Mouse (Mus musculus) right cerebral cortex, postnatal 10 days (tissue): ENCODE measurements at regions not wholly inside any gene's neighbourhood (a gene's known extent, or its start where the extent isn't known, plus 50 kb on each side); places are given as distances from the start of the nearest gene placed in this dataset.

Experiments
- DNase-seq, 2 experiments: peaks; one replicate each; pipeline ENCODE4 v3.0.0; 2021; ENCODE audit warnings: low spot score in 2 of 2

GRCm38 (mm10) chr5:47185868-47186267 lies 797.1 kb upstream of the Slit2 start:
- no peak for DNase-seq

DNA sequence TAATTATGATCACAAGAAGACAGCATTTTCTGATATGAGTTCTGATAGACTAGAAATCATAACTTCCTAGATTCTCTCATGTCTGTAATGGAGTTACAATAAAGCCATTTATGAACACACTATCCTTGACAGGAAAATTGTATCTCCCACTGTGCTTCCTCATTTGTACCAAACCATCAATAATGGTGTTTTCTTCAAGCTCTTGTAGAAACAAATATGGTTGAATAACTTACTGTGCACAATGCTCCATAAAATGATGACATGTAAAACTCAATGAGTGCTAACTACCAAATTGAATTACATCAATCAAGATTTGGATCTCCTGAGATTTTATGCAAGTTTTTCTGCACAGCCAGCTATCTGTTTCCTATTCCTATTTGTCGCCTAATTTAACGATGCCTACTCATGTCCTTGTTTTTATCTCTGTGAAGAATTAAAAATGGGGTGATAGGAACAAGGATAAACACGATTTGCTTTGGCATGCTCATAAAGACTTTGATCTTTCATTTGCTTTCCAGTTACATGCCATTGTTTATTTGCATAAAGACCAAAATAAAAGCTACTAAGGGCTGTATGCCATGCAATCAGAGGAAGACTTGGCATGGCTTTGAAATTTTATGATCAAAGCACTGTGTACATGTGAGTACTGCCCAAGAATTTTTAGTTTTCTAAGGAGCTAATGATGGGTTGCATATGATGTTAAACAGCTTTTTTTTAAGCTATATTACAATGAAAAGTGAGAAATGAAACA lies 780.6 kb upstream of the Slit2 start:
- DNase-seq: no peak

- no peak for DNase-seq
These were observed 780.0 kb upstream of the Slit2 start for GRCm38 (mm10) chr5:47202915-47203296.

DNA sequence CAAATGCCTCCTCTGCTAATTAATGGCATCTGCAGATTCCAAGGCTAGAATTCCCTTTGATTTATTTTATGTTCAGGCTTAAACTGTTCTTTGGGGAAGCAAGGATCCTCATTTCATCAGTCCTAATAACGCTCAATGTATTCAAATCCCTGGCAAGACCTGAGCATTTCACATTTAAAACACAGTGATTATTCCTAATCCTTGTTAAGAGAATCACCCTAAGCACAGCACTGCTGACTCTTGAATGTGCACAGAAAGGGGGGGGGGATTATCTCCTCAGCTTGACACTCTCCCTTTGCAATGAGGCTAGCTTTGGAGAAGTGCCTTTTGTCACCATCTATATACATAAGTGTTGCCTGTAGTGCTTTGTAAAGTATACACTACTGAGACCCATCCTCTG lies 772.4 kb upstream of the Slit2 start:
- no peak for DNase-seq

- DNase-seq: no peak
These were observed 767.5 kb upstream of the Slit2 start for GRCm38 (mm10) chr5:47215421-47215820.

GRCm38 (mm10) chr5:47225247-47225646 lies 757.7 kb upstream of the Slit2 start:
- no peak for DNase-seq

- DNase-seq: no peak
These were observed 746.8 kb upstream of the Slit2 start for GRCm38 (mm10) chr5:47236094-47236493.

- DNase-seq: no peak
These were observed 742.9 kb upstream of the Slit2 start for GRCm38 (mm10) chr5:47240060-47240459.

- peak in 1 of 2 experiments; percentile 20 for DNase-seq
These were observed 742.4 kb upstream of the Slit2 start for GRCm38 (mm10) chr5:47240586-47240985.

DNA sequence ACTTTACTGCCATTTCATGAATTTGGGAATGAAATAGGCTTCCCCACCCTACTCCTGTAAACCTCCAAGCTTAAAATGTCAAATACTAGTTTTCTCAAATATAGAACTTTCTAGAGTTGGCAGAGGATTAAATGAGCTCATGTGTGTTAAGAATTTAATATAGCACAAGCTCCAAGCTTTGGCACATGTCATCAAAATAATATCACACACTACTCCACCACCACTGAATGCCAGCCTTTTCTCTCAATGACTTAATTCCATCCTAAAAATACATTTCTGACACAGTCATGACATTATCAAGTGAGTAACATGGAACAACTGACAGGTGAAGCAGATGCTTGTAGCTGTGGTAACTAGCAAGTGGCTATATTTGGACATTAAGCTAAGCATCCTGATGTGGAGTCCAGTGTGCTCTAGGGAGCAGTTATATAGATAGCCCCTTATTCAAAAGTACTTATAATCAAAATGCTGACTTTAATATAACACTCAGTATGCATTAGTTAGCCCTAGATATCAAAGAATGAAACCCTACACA lies 728.0 kb upstream of the Slit2 start:
- DNase-seq: no peak

GRCm38 (mm10) chr5:47261658-47262411 lies 721.1 kb upstream of the Slit2 start:
- DNase-seq: no peak

GRCm38 (mm10) chr5:47272642-47273041 lies 710.3 kb upstream of the Slit2 start:
- no peak for DNase-seq

GRCm38 (mm10) chr5:47273389-47274255 lies 709.3 kb upstream of the Slit2 start:
- DNase-seq: no peak

- no peak for DNase-seq
These were observed 708.7 kb upstream of the Slit2 start for GRCm38 (mm10) chr5:47274256-47274638.

DNA sequence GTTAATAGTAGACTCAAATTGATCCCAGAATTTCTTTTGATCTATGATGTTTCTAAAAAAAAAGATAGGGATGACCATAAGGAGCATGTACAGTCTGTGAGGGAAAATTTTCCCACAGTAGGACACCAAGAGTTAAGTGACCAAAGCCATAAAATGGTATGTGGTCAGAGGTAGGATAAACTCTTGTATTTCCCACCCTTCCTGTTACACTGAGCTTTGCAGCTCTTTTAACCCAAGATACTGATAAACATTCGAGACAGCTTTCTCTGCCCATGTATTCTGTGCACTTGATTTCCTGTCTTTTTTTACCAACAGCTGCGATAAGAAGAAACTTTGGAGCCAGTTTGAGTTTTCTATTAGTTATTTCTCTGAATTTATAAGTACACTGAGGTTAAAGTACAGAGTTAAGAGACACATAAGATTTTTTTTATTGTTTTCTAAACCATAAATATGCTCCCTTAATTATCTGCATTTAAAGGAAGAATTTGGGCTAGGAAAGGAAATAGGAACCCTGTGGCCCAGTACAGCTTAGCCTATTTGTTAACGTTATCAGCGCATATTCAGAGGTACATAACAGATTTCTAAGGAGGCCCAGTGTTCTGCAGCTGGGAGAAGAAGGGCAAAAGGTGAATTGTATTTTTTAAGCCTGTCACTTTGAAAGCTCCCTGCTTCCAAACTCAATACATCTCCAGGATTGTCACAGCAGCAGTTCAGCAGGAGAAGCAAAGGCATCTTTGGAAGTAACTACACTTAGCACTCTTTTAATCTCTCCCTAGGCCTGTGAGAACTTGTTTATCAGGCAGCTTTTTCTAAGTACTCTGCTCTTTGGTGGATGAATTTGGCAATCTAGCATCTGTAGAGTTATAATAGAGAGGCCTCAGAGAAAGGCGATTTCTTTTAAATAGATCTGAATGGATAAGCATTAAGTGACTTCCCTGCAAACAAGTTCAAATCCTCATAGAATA lies 706.4 kb upstream of the Slit2 start:
- DNase-seq: no peak

DNA sequence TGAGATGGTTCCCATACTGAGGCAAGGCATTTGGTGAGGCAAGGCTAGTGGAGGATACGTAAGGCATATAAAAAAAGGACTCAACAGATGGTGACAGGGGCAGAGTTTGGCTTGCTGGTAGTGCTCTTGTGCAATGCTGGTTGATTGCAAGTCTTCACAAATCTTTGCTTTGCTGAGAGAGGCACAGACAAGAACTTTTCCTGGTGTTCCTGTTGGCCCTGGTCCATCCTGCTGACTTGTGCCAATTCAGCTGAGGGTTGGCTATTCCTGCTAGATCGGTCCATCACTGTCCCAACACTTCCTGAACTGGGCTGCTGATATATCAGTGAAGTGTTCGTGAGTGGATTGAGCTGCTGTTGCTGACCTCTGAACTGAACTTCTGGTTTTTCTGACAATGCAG lies 703.3 kb upstream of the Slit2 start:
- no peak for DNase-seq

DNA sequence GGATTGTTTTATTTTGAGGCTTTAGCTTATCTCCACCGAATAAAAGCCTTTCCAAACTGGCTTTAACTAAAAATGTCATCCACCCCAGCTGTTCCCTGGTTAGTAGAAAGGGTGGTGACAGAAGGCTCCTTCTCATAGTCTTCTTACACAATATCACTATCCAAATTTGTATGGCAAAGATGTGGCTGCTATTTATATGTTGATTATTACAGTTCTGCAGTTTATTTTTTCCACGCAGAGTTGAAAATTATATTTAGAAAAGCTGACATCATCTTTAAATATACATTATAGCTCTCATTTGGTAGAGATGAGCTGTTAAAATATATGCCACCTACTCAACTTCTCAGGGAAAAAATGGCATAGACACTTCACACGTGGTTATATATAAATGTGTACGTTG lies 683.3 kb upstream of the Slit2 start:
- DNase-seq: peak in 1 of 2 experiments; percentile 46

- peak; percentile 26 to 34 for DNase-seq
These were observed 665.4 kb upstream of the Slit2 start for GRCm38 (mm10) chr5:47317506-47317905.

DNA sequence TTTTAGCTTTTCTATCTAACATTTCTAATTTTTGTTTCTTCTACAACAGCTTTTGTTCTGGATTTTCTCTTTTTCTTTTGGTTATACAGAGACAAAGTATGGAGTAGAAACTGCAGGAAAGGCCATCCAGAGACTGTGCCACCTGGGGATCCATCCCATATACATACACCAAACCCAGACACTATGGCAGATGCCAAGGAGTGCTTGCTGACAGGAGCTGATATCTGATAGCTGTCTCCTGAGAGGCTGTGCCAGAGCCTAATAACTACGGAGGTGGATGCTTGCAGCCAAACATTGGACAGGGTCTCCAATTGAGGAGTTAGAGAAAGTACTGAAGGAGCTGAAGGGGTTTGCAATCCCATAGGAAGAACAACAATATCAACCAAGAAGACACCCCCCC lies 664.8 kb upstream of the Slit2 start:
- no peak for DNase-seq

DNA sequence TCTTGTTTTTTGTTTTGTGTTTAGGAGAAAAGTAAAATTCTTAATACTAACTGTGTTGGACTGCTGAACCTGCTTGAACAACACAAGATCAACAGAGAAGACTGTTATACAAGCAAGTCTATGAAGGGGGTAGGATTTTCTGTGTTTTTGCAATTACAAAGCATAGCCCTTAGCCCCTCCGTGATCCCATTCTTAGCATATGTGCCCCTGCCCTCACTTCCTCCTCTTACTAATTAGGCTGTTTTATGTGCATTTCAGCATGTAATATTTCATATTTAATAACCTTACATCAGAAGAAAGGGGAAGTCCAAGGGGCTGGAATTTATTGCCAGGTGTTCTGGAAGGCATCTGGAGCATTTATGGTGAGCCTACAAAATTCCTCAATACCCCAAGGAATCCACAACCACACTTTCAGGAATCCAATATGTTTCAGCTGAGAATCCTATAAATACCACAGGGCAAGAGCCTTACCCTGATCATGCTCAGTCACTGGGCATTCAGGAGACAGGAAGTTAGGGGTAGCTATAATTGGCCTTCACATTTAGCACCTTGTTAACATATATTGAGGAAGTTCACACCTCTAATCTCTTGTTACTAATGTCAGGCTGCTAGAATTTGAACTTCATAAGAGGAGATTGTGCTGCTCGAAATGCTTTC lies 660.3 kb upstream of the Slit2 start:
- no peak for DNase-seq
